Mouse (Mus musculus) liver, postnatal 0 days (tissue): Measurements from ENCODE around the gene Sult1a1. TPM values are rescaled to one million over a fixed set of nuclear protein-coding genes. Genes with fewer than 3 reads are reported as not detected.
"Not testable (repeated sequence)": the region's sequence is repeated elsewhere in the genome, so short reads cannot be mapped to it uniquely, and the experiment has no call there.

Experiments
- ATAC-seq: fragments of 200-750 bp; cut with Nextera tagmentation; 2 replicates; pipeline ENCODE4 v1.8.0; 2017; ENCODE audit warnings: mild to moderate bottlenecking, moderate library complexity
- DNase-seq: peaks from one replicate; pipeline ENCODE4 v3.0.0-alpha.2; 2016
- H3K27ac ChIP-seq: fragments of 300-500 bp; sonication (generic); 2 replicates; pipeline ENCODE4 v1.5.1; 2014; ENCODE audit warnings: antibody characterized with exemption, moderate library complexity, mild to moderate bottlenecking, low read depth
- H3K27me3 ChIP-seq: fragments of 300-500 bp; sonication (generic); 2 replicates; pipeline ENCODE4 v1.6.1; 2014; ENCODE audit warnings: low read length, control low read depth, mixed read lengths; ENCODE audit not compliant: insufficient read depth
- H3K36me3 ChIP-seq: fragments of 300-500 bp; sonication (generic); replicated peaks from 2 replicates; pipeline ENCODE4 v1.6.1; 2014; ENCODE audit warnings: mild to moderate bottlenecking, control low read depth, low read length, moderate library complexity, mixed read lengths; ENCODE audit not compliant: insufficient read depth
- H3K4me1 ChIP-seq: fragments of 300-500 bp; sonication (generic); 2 replicates; pipeline ENCODE4 v1.6.1; 2014; ENCODE audit warnings: antibody characterized with exemption, mild to moderate bottlenecking, control low read depth; ENCODE audit not compliant: insufficient read depth
- H3K4me2 ChIP-seq: fragments of 300-500 bp; sonication (generic); 2 replicates; pipeline ENCODE4 v1.6.1; 2014; ENCODE audit warnings: low read depth, mild to moderate bottlenecking, low read length, moderate library complexity, mixed read lengths
- H3K4me3 ChIP-seq: fragments of 300-500 bp; sonication (generic); 2 replicates; pipeline ENCODE4 v1.5.1; 2014; ENCODE audit warnings: low read depth, low read length
- H3K9ac ChIP-seq: fragments of 300-500 bp; sonication (generic); replicated peaks from 2 replicates; pipeline ENCODE4 v1.6.1; 2014; ENCODE audit warnings: mild to moderate bottlenecking, moderate library complexity
- H3K9me3 ChIP-seq: fragments of 300-500 bp; sonication (generic); 2 replicates; pipeline ENCODE4 v1.6.1; 2016; ENCODE audit warnings: mild to moderate bottlenecking, control low read depth, low read length, mixed read lengths
- CTCF ChIP-seq: sonication (generic); IDR thresholded peaks from 2 replicates; pipeline ENCODE4 v1.5.1; 2016; ENCODE audit warnings: antibody characterized with exemption, low read depth
- EP300 ChIP-seq: IDR thresholded peaks from 2 replicates; pipeline ENCODE4 v1.6.1; 2016; ENCODE audit warnings: antibody characterized with exemption, low read depth, mild to moderate bottlenecking
- WGBS: fragments of 180-500 bp; shearing (Covaris S2); extraction: QIAGEN DNeasy Blood & Tissue Kit; methylation state at CpG from one replicate; pipeline ENCODE4 v1.1.7; 2014; ENCODE audit not compliant: insufficient replicate concordance; 5-methylcytosine and 5-hydroxymethylcytosine counted together
- polyA plus RNA-seq: library from polyadenylated mRNA; unstranded; fragments of >200 nt; fragmentation: Nextera tagmentation; extraction: Ambion mirVana; gene quantifications from 2 replicates; pipeline ENCODE4 v1.2.1, GENCODE M21; 2015

The Sult1a1 gene
- polyA plus RNA-seq, 1 experiment from 2014 or later, result 221 TPM

DNA sequence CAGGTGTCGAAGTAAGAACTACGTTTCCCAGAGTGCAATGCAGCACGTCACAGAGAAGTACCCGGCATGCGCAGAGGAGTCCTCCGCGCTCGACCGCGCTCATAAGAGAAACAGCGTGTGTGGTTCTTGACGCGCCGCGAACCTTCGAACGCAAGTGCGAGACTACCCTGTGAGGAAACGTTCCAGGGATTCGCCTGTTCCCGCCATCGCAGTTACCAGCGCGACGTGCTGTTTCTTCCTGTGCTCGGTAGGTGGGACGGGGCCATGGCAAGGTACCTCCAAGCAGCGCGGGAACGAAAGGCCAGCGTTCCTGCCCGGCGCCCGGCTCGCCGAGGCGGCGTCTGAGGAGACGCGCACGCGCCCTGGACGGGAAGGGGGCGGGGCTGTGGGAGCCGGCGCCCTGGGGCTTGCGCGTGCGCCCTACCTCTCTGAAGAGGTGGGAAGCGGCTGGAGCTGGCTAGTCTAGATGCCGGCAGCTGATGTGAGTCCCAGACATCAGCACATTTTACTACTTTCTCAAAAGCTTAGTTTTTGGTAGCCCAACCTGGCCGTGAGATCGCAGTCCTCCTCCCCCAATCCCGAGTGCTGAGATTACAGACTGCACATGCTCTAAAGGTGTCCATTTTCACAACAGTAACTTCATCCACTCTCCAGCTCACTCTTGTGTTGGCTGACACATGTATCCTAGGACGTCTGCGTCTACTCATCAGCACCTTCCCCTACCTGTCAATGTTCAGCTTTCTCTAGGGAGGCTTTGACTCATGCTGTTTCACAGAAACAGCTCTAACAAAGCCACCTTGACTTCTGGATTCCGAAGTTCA is 26.8 kb downstream of the Sult1a1 start, which contains the start of gene Sgf29:
Sgf29 (plus strand) TSS at position 79 of the 821 bp plus-strand sequence.
- H3K4me1 ChIP-seq, result peaks cover 19% of the 10 kb centered on the region
- 1% methylated on average over 54 of the region's 57 CpGs for WGBS

DNA sequence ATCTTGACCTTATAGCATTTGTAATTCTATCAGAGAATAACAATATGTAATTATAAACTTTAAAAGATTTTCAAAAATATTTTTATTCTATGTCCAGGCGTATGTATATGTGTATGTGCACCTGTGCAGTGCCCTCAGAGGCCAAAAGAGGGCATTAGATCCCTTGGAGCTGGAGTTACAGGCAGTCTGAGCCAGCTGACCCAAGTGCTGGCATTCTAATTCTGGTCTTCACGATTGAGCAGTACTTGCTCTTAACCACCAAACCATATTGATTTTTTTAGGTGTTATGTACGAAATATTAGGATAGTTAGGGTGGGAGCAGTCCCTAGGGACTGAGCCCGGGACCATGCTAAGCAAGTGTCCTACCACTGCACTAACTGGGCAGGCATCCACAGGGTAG is 27.7 kb downstream of the Sult1a1 start:
- peak overlapping the region; percentile 83 for H3K4me2 ChIP-seq
- H3K27ac ChIP-seq, result no peak overlapping the region
- no peak overlapping the region for H3K9ac ChIP-seq
- H3K4me1 ChIP-seq, result peaks cover 19% of the 10 kb centered on the region
- no peaks in the 10 kb centered on the region for H3K27me3 ChIP-seq
- ATAC-seq (no peak), DNase-seq (no peak)
- no peaks in the 10 kb centered on the region for H3K36me3 ChIP-seq
- TF ChIP-seq CTCF (peak; percentile 55), EP300 (no peak)
- no peaks in the 10 kb centered on the region for H3K9me3 ChIP-seq
- WGBS, result 73% methylated on average over 4 of the region's 4 CpGs
- H3K4me3 ChIP-seq, result peak overlapping the region; percentile 60

More for the DNA sequence above, 26.8 kb downstream of the Sult1a1 start, which contains the start of gene Sgf29:
- peak; percentile 93 for DNase-seq
- Histone ChIP-seq H3K27me3 (no peaks in the 10 kb centered on the region), H3K4me2 (peak within 1 kb of the TSS; percentile 83), H3K9ac (peak within 1 kb of the TSS; percentile 69), H3K9me3 (no peaks in the 10 kb centered on the region), H3K27ac (peak within 1 kb of the TSS; percentile 96), H3K36me3 (no peaks in the 10 kb centered on the region), H3K4me3 (peak within 1 kb of the TSS; percentile 60)
- peak; percentile 97 for ATAC-seq
- TF ChIP-seq EP300 (no peak), CTCF (no peak)

DNA sequence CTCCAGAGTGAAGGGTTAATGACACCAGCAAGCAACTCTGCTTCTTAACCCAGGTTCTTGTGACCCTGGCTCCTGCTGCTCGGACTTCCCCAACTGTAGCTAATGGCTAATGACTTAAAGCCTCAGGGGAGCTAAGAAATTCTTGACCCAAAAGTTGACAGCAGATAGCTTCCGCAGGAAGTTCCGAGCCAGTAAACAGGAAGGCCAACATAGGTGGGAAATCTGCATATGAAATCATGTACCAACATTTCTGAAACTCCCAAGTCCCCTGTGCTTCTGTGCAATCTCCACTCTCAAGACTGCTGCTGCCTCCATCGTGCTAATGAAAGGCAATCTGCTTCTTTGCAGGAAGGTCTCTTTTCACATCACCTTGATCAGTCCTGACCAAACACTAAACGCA is 30.5 kb downstream of the Sult1a1 start:
- Histone ChIP-seq H3K27ac (0 out of 2 replicates have a peak overlapping the region, but pooled peaks have one; percentile 37), H3K4me3 (no peak overlapping the region), H3K36me3 (no peaks in the 10 kb centered on the region), H3K4me2 (no peak overlapping the region), H3K4me1 (peaks cover 14% of the 10 kb centered on the region), H3K27me3 (no peaks in the 10 kb centered on the region), H3K9ac (no peak overlapping the region), H3K9me3 (no peaks in the 10 kb centered on the region)
- ATAC-seq (no peak), DNase-seq (no peak)
- WGBS, result 57% methylated on average over 5 of the region's 5 CpGs
- TF ChIP-seq EP300, result no peak
- TF ChIP-seq CTCF, result no peak

DNA sequence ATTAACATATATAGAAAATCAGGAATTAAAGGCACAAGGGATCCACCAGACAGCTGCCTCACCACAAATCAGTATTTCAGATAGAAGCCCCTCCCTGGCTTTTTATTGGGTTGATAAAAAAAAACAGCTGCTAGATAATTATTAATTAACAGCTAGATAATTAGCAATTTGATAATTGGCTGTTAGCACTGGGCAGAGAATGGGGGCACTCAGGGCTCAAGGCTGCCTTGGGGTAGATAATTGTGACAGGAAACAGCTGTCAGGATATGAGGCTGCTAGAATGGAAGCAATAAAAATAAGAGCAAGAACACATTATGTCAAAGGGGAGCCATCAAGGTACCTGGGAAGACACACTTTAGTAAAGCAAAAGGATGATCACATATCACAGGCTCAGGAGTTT is 31.3 kb downstream of the Sult1a1 start:
- Histone ChIP-seq H3K9ac (no peak overlapping the region), H3K27ac (0 out of 2 replicates have a peak overlapping the region, but pooled peaks have one; percentile 37), H3K4me2 (no peak overlapping the region), H3K36me3 (no peaks in the 10 kb centered on the region), H3K4me3 (no peak overlapping the region), H3K9me3 (no peaks in the 10 kb centered on the region), H3K27me3 (no peaks in the 10 kb centered on the region), H3K4me1 (peaks cover 7% of the 10 kb centered on the region)
- DNase-seq, result no peak
- no peak for ATAC-seq
- TF ChIP-seq CTCF (no peak), EP300 (no peak)

DNA sequence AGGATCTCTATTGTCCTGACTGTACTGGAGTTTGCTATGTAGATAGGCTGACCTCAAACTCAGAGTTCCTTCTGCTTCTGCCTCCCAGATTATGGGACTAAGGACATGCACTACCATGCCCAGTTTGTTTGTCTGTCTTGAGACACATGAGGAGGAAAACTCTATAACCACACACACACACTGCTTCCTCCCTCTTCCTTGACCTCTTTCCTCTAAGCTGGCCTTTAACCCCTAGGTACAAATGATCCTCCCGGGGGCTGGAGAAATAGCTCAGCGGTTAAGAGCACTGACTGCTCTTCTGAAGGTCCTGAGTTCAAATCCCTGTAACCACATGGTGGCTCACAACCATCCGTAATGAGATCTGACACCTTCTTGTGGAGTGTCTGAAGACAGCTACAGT is 31.9 kb downstream of the Sult1a1 start:
- H3K9me3 ChIP-seq, result no peaks in the 10 kb centered on the region
- no peak for ATAC-seq
- H3K27ac ChIP-seq, result 0 out of 2 replicates have a peak overlapping the region, but pooled peaks have one; percentile 26
- H3K9ac ChIP-seq, result no peak overlapping the region
- H3K4me2 ChIP-seq, result no peak overlapping the region
- H3K4me1 ChIP-seq, result peaks cover 4% of the 10 kb centered on the region
- TF ChIP-seq EP300 (no peak), CTCF (no peak)
- no peak for DNase-seq
- H3K4me3 ChIP-seq, result no peak overlapping the region
- H3K27me3 ChIP-seq, result no peaks in the 10 kb centered on the region
- no peaks in the 10 kb centered on the region for H3K36me3 ChIP-seq
- WGBS, result 47% methylated on average over 3 of the region's 3 CpGs

DNA sequence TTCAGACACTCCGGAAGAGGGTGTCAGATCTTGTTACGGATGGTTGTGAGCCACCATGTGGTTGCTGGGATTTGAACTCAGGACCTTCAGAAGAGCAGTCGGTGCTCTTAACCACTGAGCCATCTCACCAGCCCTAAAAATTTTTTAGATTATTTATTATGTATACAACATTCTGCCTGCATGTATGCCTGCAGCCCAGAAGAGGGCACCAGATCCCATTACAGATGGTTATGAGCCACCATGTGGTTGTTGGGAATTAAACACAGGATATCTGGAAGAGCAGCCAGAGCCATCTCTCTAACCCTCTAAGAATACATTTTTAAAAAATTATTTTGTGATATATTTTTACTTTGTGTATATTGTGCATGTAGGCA is 33.0 kb downstream of the Sult1a1 start:
- peak; percentile 83 for TF ChIP-seq CTCF
- not testable (repeated sequence) for H3K4me1 ChIP-seq, H3K36me3 ChIP-seq, H3K27ac ChIP-seq, H3K9me3 ChIP-seq, H3K4me3 ChIP-seq, H3K4me2 ChIP-seq, H3K9ac ChIP-seq, DNase-seq, H3K27me3 ChIP-seq
- peak; percentile 67 for ATAC-seq
- 48% methylated on average over 2 of the region's 3 CpGs for WGBS
